Mouse (Mus musculus) liver, embryonic 14.5 days (tissue): ENCODE data around the gene Rhebl1.

Source experiments
- CTCF ChIP-seq: IDR thresholded peaks from 2 replicates; pipeline ENCODE4 v1.5.1; 2016; ENCODE audit warnings: antibody characterized with exemption, low read depth, control low read depth
- EP300 ChIP-seq: IDR thresholded peaks from 2 replicates; pipeline ENCODE4 v1.6.1; 2016; ENCODE audit warnings: antibody characterized with exemption, low read depth

- TF ChIP-seq EP300 (no peak), CTCF (no peak)
Observed at GRCm38 (mm10) chr15:98849165-98849564, 45.2 kb downstream of the Rhebl1 start.
